Mouse (Mus musculus) spleen, postnatal 4 days (tissue): Measurements from ENCODE around the gene Cbr3.

Experiments
- DNase-seq, 2 experiments: peaks; one replicate each; pipeline ENCODE4 v3.0.0; 2022; ENCODE audit warnings: low spot score in 2 of 2

Gene Cbr3

GRCm38 (mm10) chr16:93711411-93712188, 28.6 kb downstream of the Cbr3 start, which contains the start of gene Dop1b:
Gene Dop1b, plus strand, starts transcription at chr16:93711904.
- peak; percentile 100 for DNase-seq

- peak; percentile 68 to 85 for DNase-seq
Observed at GRCm38 (mm10) chr16:93712189-93712885, 29.3 kb downstream of the Cbr3 start.

GRCm38 (mm10) chr16:93712966-93713365, 30.0 kb downstream of the Cbr3 start:
- no peak for DNase-seq

GRCm38 (mm10) chr16:93714426-93714825, 31.4 kb downstream of the Cbr3 start:
- no peak for DNase-seq

- no peak for DNase-seq
Observed at GRCm38 (mm10) chr16:93715826-93716225, 32.8 kb downstream of the Cbr3 start.

GRCm38 (mm10) chr16:93717299-93717703, 34.3 kb downstream of the Cbr3 start:
- DNase-seq = peak; percentile 78 to 84

GRCm38 (mm10) chr16:93721771-93722170, 38.8 kb downstream of the Cbr3 start:
- no peak for DNase-seq

- DNase-seq = no peak
Observed at GRCm38 (mm10) chr16:93722476-93722875, 39.5 kb downstream of the Cbr3 start.

GRCm38 (mm10) chr16:93725417-93726144, 42.6 kb downstream of the Cbr3 start:
- no peak for DNase-seq

GRCm38 (mm10) chr16:93726186-93726585, 43.2 kb downstream of the Cbr3 start:
- no peak for DNase-seq

- no peak for DNase-seq
Observed at GRCm38 (mm10) chr16:93728676-93729075, 45.7 kb downstream of the Cbr3 start.

- no peak for DNase-seq
Observed at GRCm38 (mm10) chr16:93729801-93730721, 47.0 kb downstream of the Cbr3 start.

GRCm38 (mm10) chr16:93731310-93731709, 48.3 kb downstream of the Cbr3 start:
- DNase-seq = no peak

- DNase-seq = no peak
Observed at GRCm38 (mm10) chr16:93732875-93733569, 50.0 kb downstream of the Cbr3 start.

GRCm38 (mm10) chr16:93739251-93739650, 56.2 kb downstream of the Cbr3 start:
- DNase-seq = no peak
